Mouse (Mus musculus) erythroblast, embryonic 14.5 days (primary cell): ENCODE data around the gene Phgr1. TPM values are rescaled to one million over a fixed set of nuclear protein-coding genes. Genes with fewer than 3 reads are reported as not detected.
A peak's percentile ranks its signal among the peaks of the same experiment; 100 is the strongest.

ENCODE experiments used
- H3K27me3 ChIP-seq: 2 replicates; pipeline ENCODE4 v1.6.1; 2012; ENCODE audit warnings: inconsistent platforms; ENCODE audit not compliant: control insufficient read depth
- H3K36me3 ChIP-seq: 2 replicates; pipeline ENCODE4 v1.6.1; 2012; ENCODE audit warnings: mild to moderate bottlenecking, inconsistent platforms; ENCODE audit not compliant: control insufficient read depth
- H3K4me1 ChIP-seq: 2 replicates; pipeline ENCODE4 v1.6.1; 2012; ENCODE audit warnings: inconsistent platforms; ENCODE audit not compliant: control insufficient read depth
- H3K4me3 ChIP-seq: replicated peaks from 2 replicates; pipeline ENCODE3; 2012; ENCODE audit warnings: moderate library complexity, mild to moderate bottlenecking, inconsistent platforms
- H3K9me3 ChIP-seq: 2 replicates; pipeline ENCODE4 v1.6.1; 2012; ENCODE audit warnings: low read length, inconsistent platforms, mixed read lengths; ENCODE audit not compliant: control insufficient read depth
- GATA1 ChIP-seq: IDR thresholded peaks from 2 replicates; pipeline ENCODE4 v1.6.1; 2012; ENCODE audit warnings: low read length, inconsistent platforms, mixed read lengths
- TAL1 ChIP-seq: IDR thresholded peaks from 3 replicates; pipeline ENCODE4 v1.6.1; 2012; ENCODE audit warnings: low read length, inconsistent platforms, mixed read lengths
- polyA plus RNA-seq: library from polyadenylated mRNA; stranded (reverse); fragments of >175 nt; gene quantifications from 2 replicates; pipeline ENCODE4 v1.2.3, GENCODE M21; 2012

The Phgr1 gene
- polyA plus RNA-seq, 1 experiment, result not detected

- H3K4me1 ChIP-seq, result 0 out of 2 replicates have a peak, but pooled peaks cover 2% of the 10 kb centered on the region
- TF ChIP-seq GATA1 (no peak), TAL1 (no peak)
- H3K27me3 ChIP-seq, result peaks cover 44% of the 10 kb centered on the region
- H3K9me3 ChIP-seq, result no peaks in the 10 kb centered on the region
- H3K36me3 ChIP-seq, result no peaks in the 10 kb centered on the region
- no peak overlapping the region for H3K4me3 ChIP-seq
Measured at GRCm38 (mm10) chr2:118731981-118732380, 40.6 kb upstream of the Phgr1 start.

- Histone ChIP-seq H3K36me3 (no peaks in the 10 kb centered on the region), H3K9me3 (no peaks in the 10 kb centered on the region), H3K4me3 (no peak overlapping the region), H3K4me1 (0 out of 2 replicates have a peak, but pooled peaks cover 2% of the 10 kb centered on the region), H3K27me3 (peaks cover 31% of the 10 kb centered on the region)
- TF ChIP-seq TAL1 (no peak), GATA1 (no peak)
Measured at GRCm38 (mm10) chr2:118733341-118733740, 39.2 kb upstream of the Phgr1 start.

- Histone ChIP-seq H3K36me3 (no peaks in the 10 kb centered on the region), H3K9me3 (no peaks in the 10 kb centered on the region), H3K4me3 (no peak overlapping the region), H3K27me3 (peaks cover 21% of the 10 kb centered on the region), H3K4me1 (peaks cover 18% of the 10 kb centered on the region)
- TF ChIP-seq TAL1, result no peak
- TF ChIP-seq GATA1, result no peak
Measured at GRCm38 (mm10) chr2:118740341-118740740, 32.2 kb upstream of the Phgr1 start.

GRCm38 (mm10) chr2:118741183-118741582 is 31.4 kb upstream of the Phgr1 start:
- TF ChIP-seq TAL1 (no peak), GATA1 (no peak)
- Histone ChIP-seq H3K4me3 (no peak overlapping the region), H3K36me3 (no peaks in the 10 kb centered on the region), H3K4me1 (peaks cover 22% of the 10 kb centered on the region), H3K27me3 (peaks cover 19% of the 10 kb centered on the region), H3K9me3 (no peaks in the 10 kb centered on the region)

- Histone ChIP-seq H3K36me3 (peaks cover 12% of the 10 kb centered on the region), H3K9me3 (no peaks in the 10 kb centered on the region), H3K4me1 (peaks cover 43% of the 10 kb centered on the region), H3K4me3 (no peak overlapping the region), H3K27me3 (peaks cover 19% of the 10 kb centered on the region)
- no peak for TF ChIP-seq GATA1
- no peak for TF ChIP-seq TAL1
Measured at GRCm38 (mm10) chr2:118743261-118743943, 29.2 kb upstream of the Phgr1 start.

- H3K4me1 ChIP-seq, result peaks cover 55% of the 10 kb centered on the region
- H3K9me3 ChIP-seq, result no peaks in the 10 kb centered on the region
- peak overlapping the region; percentile 91 for H3K4me3 ChIP-seq
- TF ChIP-seq TAL1, result no peak
- TF ChIP-seq GATA1, result no peak
- peaks cover 24% of the 10 kb centered on the region for H3K36me3 ChIP-seq
- H3K27me3 ChIP-seq, result peaks cover 19% of the 10 kb centered on the region
Measured at GRCm38 (mm10) chr2:118744621-118745020, 27.9 kb upstream of the Phgr1 start.

- Histone ChIP-seq H3K27me3 (peaks cover 19% of the 10 kb centered on the region), H3K36me3 (peaks cover 32% of the 10 kb centered on the region), H3K9me3 (no peaks in the 10 kb centered on the region), H3K4me3 (peak within 1 kb of the TSS; percentile 91), H3K4me1 (peaks cover 63% of the 10 kb centered on the region)
- no peak for TF ChIP-seq TAL1
- TF ChIP-seq GATA1, result no peak
Measured at GRCm38 (mm10) chr2:118745232-118745884, 27.2 kb upstream of the Phgr1 start, which contains the start of gene Inafm2. Gene Inafm2, plus strand, starts transcription at chr2:118745758.

- Histone ChIP-seq H3K9me3 (no peaks in the 10 kb centered on the region), H3K4me3 (peak overlapping the region; percentile 91), H3K4me1 (peaks cover 68% of the 10 kb centered on the region), H3K36me3 (peaks cover 38% of the 10 kb centered on the region), H3K27me3 (peaks cover 19% of the 10 kb centered on the region)
- TF ChIP-seq TAL1 (no peak), GATA1 (no peak)
Measured at GRCm38 (mm10) chr2:118745915-118746901, 26.4 kb upstream of the Phgr1 start.
